Mouse (Mus musculus) erythroid progenitor cell, adult 5-6 weeks (primary cell): ENCODE data around the gene Sfmbt1. TPM values are rescaled to one million over a fixed set of nuclear protein-coding genes. Genes with fewer than 3 reads are reported as not detected.
"Not testable (repeated sequence)": the region's sequence is repeated elsewhere in the genome, so short reads cannot be mapped to it uniquely, and the experiment has no call there.

Experiments used
- ATAC-seq: replicated peaks from 2 replicates; pipeline ENCODE4 v1.8.0; 2016; ENCODE audit warnings: moderate number of reproducible peaks, mild to moderate bottlenecking, moderate TSS enrichment, inconsistent platforms; ENCODE audit not compliant: poor library complexity, low FRiP score, severe bottlenecking
- total RNA-seq, 2 experiments: library from RNA; stranded (forward) in 1 of 2; stranded (reverse) in 1 of 2; fragments of 150-400 nt in 1 of 2; fragments of 186-747, 209-891 nt in 1 of 2; gene quantifications; 2 replicates each; pipeline versions ENCODE4 v1.2.3 to v1.2.4; 2015 to 2017; ENCODE audit warnings: low replicate concordance in 2 of 2

Sfmbt1 gene
- total RNA-seq, 2 experiments from 2014 or later = 13.4 to 36.0 TPM

- peak; percentile 64; the same call in 1 of the 2 replicates for ATAC-seq
Measured at GRCm38 (mm10) chr14:30715618-30716050, 985 bp downstream of the Sfmbt1 start.

- peak; percentile 49 for ATAC-seq
Measured at GRCm38 (mm10) chr14:30716051-30716952, 1.7 kb downstream of the Sfmbt1 start.

- ATAC-seq = peak; percentile 35
Measured at GRCm38 (mm10) chr14:30716953-30717285, 2.3 kb downstream of the Sfmbt1 start.

- not testable (repeated sequence) for ATAC-seq
Measured at GRCm38 (mm10) chr14:30718696-30719095, 4.0 kb downstream of the Sfmbt1 start.

GRCm38 (mm10) chr14:30719514-30719913 lies 4.9 kb downstream of the Sfmbt1 start:
- ATAC-seq = no peak

- ATAC-seq = no peak
Measured at GRCm38 (mm10) chr14:30721850-30722249, 7.2 kb downstream of the Sfmbt1 start.

- no peak for ATAC-seq
Measured at GRCm38 (mm10) chr14:30722406-30722805, 7.8 kb downstream of the Sfmbt1 start.

- ATAC-seq = no peak
Measured at GRCm38 (mm10) chr14:30731896-30732295, 17.2 kb downstream of the Sfmbt1 start.

GRCm38 (mm10) chr14:30734665-30735064 lies 20.0 kb downstream of the Sfmbt1 start:
- ATAC-seq = no peak

GRCm38 (mm10) chr14:30735810-30736209 lies 21.2 kb downstream of the Sfmbt1 start:
- ATAC-seq = no peak

- no peak for ATAC-seq
Measured at GRCm38 (mm10) chr14:30736413-30736812, 21.8 kb downstream of the Sfmbt1 start.

- ATAC-seq = no peak
Measured at GRCm38 (mm10) chr14:30743891-30744290, 29.2 kb downstream of the Sfmbt1 start.

- no peak for ATAC-seq
Measured at GRCm38 (mm10) chr14:30746160-30746559, 31.5 kb downstream of the Sfmbt1 start.

GRCm38 (mm10) chr14:30757239-30757638 lies 42.6 kb downstream of the Sfmbt1 start:
- no peak for ATAC-seq

GRCm38 (mm10) chr14:30761211-30761610 lies 46.6 kb downstream of the Sfmbt1 start:
- ATAC-seq = no peak

- ATAC-seq = no peak
Measured at GRCm38 (mm10) chr14:30762131-30762903, 47.7 kb downstream of the Sfmbt1 start.

- no peak for ATAC-seq
Measured at GRCm38 (mm10) chr14:30762904-30763568, 48.4 kb downstream of the Sfmbt1 start.

GRCm38 (mm10) chr14:30784614-30785013 lies 70.0 kb downstream of the Sfmbt1 start:
- no peak for ATAC-seq

GRCm38 (mm10) chr14:30789471-30789870 lies 74.8 kb downstream of the Sfmbt1 start:
- ATAC-seq = no peak

GRCm38 (mm10) chr14:30792871-30793270 lies 78.2 kb downstream of the Sfmbt1 start:
- no peak for ATAC-seq
